Mouse (Mus musculus) embryonic fibroblast, embryonic 13.5 days (primary cell): ENCODE measurements at regions not wholly inside any gene's neighbourhood (a gene's known extent, or its start where the extent isn't known, plus 50 kb on each side); places are given as distances from the start of the nearest gene placed in this dataset.

Experiments
- CTCF ChIP-seq: IDR thresholded peaks from 2 replicates; pipeline ENCODE4 v1.5.1; 2011; ENCODE audit warnings: mild to moderate bottlenecking, control low read depth, low read length, moderate library complexity, borderline replicate concordance; ENCODE audit not compliant: insufficient read depth
- POLR2A ChIP-seq: IDR thresholded peaks from 2 replicates; pipeline ENCODE4 v1.6.1; 2011; ENCODE audit warnings: low read depth, mild to moderate bottlenecking, control low read depth, low read length, moderate library complexity

DNA sequence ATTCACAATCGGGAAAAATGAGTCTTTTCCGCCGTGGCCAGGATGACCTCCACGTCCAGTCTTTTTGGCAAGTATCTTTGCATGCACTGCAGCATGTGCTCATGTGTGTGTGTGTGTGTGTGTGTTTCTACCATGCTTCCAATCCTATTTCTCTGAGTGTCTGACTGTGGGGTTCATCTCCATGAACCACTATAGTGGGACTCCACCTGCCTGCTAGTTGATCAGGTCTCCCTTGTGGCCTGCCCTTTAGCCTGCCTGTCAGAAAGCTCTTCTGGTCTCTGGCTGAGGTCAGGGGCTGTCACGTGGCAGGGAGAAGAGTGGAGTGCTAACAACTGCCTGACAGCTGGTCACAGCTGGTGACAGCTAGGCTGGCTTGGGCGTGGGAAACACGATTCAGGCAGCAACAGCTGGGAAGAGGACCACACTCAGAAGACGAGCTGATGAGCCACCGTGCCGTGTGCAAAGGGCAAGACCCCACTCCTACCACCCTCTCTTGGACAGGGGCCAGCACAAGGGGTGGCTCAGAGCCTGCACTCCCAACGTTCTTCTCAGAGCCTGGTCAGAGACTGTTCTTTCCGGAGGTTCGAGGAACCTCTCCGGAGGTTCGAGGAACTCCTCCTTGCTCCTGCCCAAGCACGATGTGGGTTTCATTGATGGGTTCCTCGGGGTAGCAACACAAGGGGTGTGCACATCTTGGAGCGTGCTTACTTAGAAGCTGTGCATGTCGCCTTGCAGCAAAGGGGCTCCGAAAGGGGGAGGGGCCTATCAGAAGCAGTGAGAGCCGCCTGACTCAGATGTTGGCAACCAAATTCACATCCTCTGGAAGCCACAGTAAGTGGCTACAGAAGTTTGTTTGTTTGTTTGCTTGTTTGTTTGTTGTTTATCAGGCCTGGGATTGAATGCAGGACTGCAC, 53.6 kb upstream of the Mycn start:
- no peak for TF ChIP-seq POLR2A
- no peak for TF ChIP-seq CTCF
